Comparison of ENCODE assay signal across 23 mouse cellular contexts in the genomic region with DNA sequence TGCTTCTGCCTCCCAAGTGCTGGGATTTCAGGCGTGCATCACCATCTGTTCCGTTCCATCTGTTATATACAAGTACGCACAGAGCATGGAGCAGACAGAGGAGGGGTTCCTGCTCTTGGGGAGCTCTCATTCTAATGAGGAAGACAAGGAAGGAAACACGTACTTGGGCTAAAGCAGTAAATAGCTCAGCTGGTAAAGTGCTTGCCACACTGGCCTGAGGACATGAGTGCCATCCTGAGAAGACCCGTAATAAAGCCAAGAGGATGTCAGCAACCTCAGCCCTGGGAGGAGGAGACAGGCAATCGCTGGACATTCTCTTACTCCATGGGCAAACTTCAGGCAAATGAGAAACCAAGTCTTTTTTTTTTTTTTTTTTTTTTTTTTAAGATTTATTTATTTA. TPM values are rescaled to one million over a fixed set of nuclear protein-coding genes. Genes with fewer than 3 reads are reported as not detected.
DNase-seq lines count a peak whose midpoint lies in the region; ATAC-seq and TF ChIP-seq lines count a peak whose summit lies in the region.
"Had no signal": no experiment of that assay in that cellular context is flagged by ENCODE, and none has a peak within 500 bp of the region (broad histone marks: within the 10 kb centered on the region; RNA-seq: fewer than 3 reads in every experiment).

No protein-coding gene starts in this region.

- no peak overlapping the region for H3K27ac ChIP-seq in limb, embryonic 13.5 days
- no peak overlapping the region for H3K27ac ChIP-seq in limb, embryonic 10.5 days
- H3K27ac ChIP-seq in ES-E14 (ENCODE audit: insufficient read depth, low read depth, low read length, poor library complexity, severe bottlenecking): no peak overlapping the region
- peak overlapping the region; percentile 27; the same call in 1 of the 2 replicates for H3K27ac ChIP-seq in small intestine, adult 2 months (ENCODE audit: insufficient read depth, low read depth, low read length)
- H3K27ac ChIP-seq: limb, embryonic 15.5 days; neural tube, embryonic 12.5 days; stomach, embryonic 15.5 days had no signal

- H3K4me1 ChIP-seq in limb, embryonic 13.5 days: peaks cover 23% of the 10 kb centered on the region
- peaks cover 24% of the 10 kb centered on the region for H3K4me1 ChIP-seq in limb, embryonic 10.5 days
- H3K4me1 ChIP-seq in ES-E14 (ENCODE audit: control insufficient read depth in 2 of 2, insufficient read depth in 2 of 2, low read length in 2 of 2, poor library complexity in 1 of 2): peaks cover 0 to 8% of the 10 kb centered on the region in 2 experiments; a peak in 1 of 4 replicates
- peaks cover 8% of the 10 kb centered on the region; the same call in 1 of the 2 replicates for H3K4me1 ChIP-seq in small intestine, adult 2 months (ENCODE audit: control insufficient read depth, insufficient read depth, insufficient read length, low read length)

- H3K4me2 ChIP-seq in limb, embryonic 13.5 days (replicated peaks): no peak overlapping the region
- H3K4me2 ChIP-seq: heart, embryonic 12.5 days; limb, embryonic 15.5 days; neural tube, embryonic 12.5 days; stomach, embryonic 15.5 days had no signal

- in situ Hi-C loops in ES-E14 (cut with MboI; ENCODE audit: low sequenced_read_pairs in 2 of 2, unreplicated experiment in 2 of 2): no loop called here

- H3K9ac ChIP-seq in limb, embryonic 13.5 days: 0 out of 2 replicates have a peak overlapping the region, but pooled peaks have one; percentile 19
- H3K9ac ChIP-seq in ES-E14 (ENCODE audit: insufficient read depth, low read depth, low read length, poor library complexity, severe bottlenecking): peak overlapping the region; percentile 16; the same call in 1 of the 2 replicates
- H3K9ac ChIP-seq: heart, embryonic 12.5 days; limb, embryonic 15.5 days; neural tube, embryonic 12.5 days; stomach, embryonic 15.5 days had no signal

- ATAC-seq in limb, embryonic 13.5 days (ENCODE audit: low FRiP score, low read depth): no peak
- ATAC-seq: forebrain, embryonic 14.5 days; Patski had no signal

- no peaks in the 10 kb centered on the region for H3K27me3 ChIP-seq in limb, embryonic 13.5 days
- H3K27me3 ChIP-seq in limb, embryonic 10.5 days (ENCODE audit: low read depth, poor library complexity, severe bottlenecking): no peaks in the 10 kb centered on the region
- no peaks in the 10 kb centered on the region for H3K27me3 ChIP-seq in small intestine, adult 2 months (ENCODE audit: control insufficient read depth, insufficient read depth, low read length)
- H3K27me3 ChIP-seq: heart, embryonic 12.5 days; limb, embryonic 15.5 days; neural tube, embryonic 12.5 days; Patski; stomach, embryonic 15.5 days had no signal

- TF ChIP-seq CTCF in brain, embryonic 14.5 days (IDR thresholded peaks at IDR 0.05; ENCODE audit: borderline replicate concordance, extremely low read depth, insufficient read depth, insufficient read length): no peak
- no peak for TF ChIP-seq CTCF in small intestine, adult 2 months (IDR thresholded peaks at IDR 0.05; ENCODE audit: extremely low read depth, insufficient read length, insufficient replicate concordance, low read depth, low read length)

- H3K9me3 ChIP-seq in limb, embryonic 13.5 days: no peaks in the 10 kb centered on the region
- no peaks in the 10 kb centered on the region for H3K9me3 ChIP-seq in limb, embryonic 10.5 days (replicated peaks)
- no peaks in the 10 kb centered on the region for H3K9me3 ChIP-seq in ES-E14 (ENCODE audit: control insufficient read depth, insufficient read depth, low read depth, low read length)
- H3K9me3 ChIP-seq: heart, embryonic 12.5 days; limb, embryonic 15.5 days; neural tube, embryonic 12.5 days; stomach, embryonic 15.5 days had no signal

- H3K4me3 ChIP-seq in limb, embryonic 13.5 days: no peak overlapping the region
- no peak overlapping the region for H3K4me3 ChIP-seq in limb, embryonic 10.5 days
- no peak overlapping the region for H3K4me3 ChIP-seq in ES-E14 (ENCODE audit: insufficient read depth in 1 of 2, low read depth in 1 of 2, low read length in 2 of 2, poor library complexity in 1 of 2, severe bottlenecking in 1 of 2)
- no peak overlapping the region for H3K4me3 ChIP-seq in small intestine, adult 2 months (ENCODE audit: low read depth, low read length)
- H3K4me3 ChIP-seq: heart, embryonic 12.5 days; limb, embryonic 15.5 days; neural tube, embryonic 12.5 days; stomach, embryonic 15.5 days had no signal

- DNase-seq in limb, embryonic 10.5 days (ENCODE audit: low spot score): no peak
- DNase-seq in ES-E14 (ENCODE audit: low read depth, low spot score): no peak
- peak; percentile 19 for DNase-seq in brain, embryonic 14.5 days (ENCODE audit: low read depth)
- no peak for DNase-seq in adrenal gland, adult 8-10 months
- DNase-seq in lung, postnatal 10 days: no peak
- DNase-seq: adrenal gland, adult 2 months; cerebellum, adult 8-10 months; cerebellum, postnatal 36 days; heart, adult 18-20 months; heart, postnatal 10 days; lung, adult 2 months; midbrain, embryonic 14.5 days; retina, postnatal 1 day; thymus, postnatal 25 days had no signal

- H3K36me3 ChIP-seq in limb, embryonic 13.5 days: peaks cover 14% of the 10 kb centered on the region
- peaks cover 20% of the 10 kb centered on the region for H3K36me3 ChIP-seq in limb, embryonic 10.5 days
- H3K36me3 ChIP-seq in ES-E14 (ENCODE audit: control insufficient read depth, insufficient read depth, low read length, poor library complexity, severe bottlenecking): peaks cover 22% of the 10 kb centered on the region
- peaks cover 9% of the 10 kb centered on the region for H3K36me3 ChIP-seq in small intestine, adult 2 months (ENCODE audit: control insufficient read depth, insufficient read depth, low read length)

- WGBS in limb, embryonic 13.5 days: 73% methylated on average over 6 of the region's 6 CpGs
- WGBS in limb, embryonic 10.5 days: 79% methylated on average over 6 of the region's 6 CpGs
- 74% methylated on average over 6 of the region's 6 CpGs for WGBS in small intestine, adult 2 months

- TF ChIP-seq POLR2A in brain, embryonic 14.5 days (IDR thresholded peaks at IDR 0.05; ENCODE audit: borderline replicate concordance, extremely low read depth, insufficient read depth, insufficient read length, poor library complexity, severe bottlenecking): no peak
- TF ChIP-seq POLR2A in small intestine, adult 2 months (IDR thresholded peaks at IDR 0.05; ENCODE audit: low read depth, low read length): no peak

TF ChIP-seq in ES-E14, 5 proteins besides CTCF, POLR2A, EP300 and RAD21:
- TF ChIP-seq MAFK (IDR thresholded peaks at IDR 0.05; ENCODE audit: insufficient read depth, low read depth, low read length) (no peak), ZNF384 (IDR thresholded peaks at IDR 0.05; ENCODE audit: low read depth, low read length) (no peak), HCFC1 (IDR thresholded peaks at IDR 0.05; ENCODE audit: borderline replicate concordance, insufficient read depth, low read length) (no peak), ZC3H11A (IDR thresholded peaks at IDR 0.05; ENCODE audit: borderline replicate concordance, low read depth, low read length) (no peak), CHD2 (IDR thresholded peaks at IDR 0.05; ENCODE audit: low read depth, low read length) (no peak)
TF ChIP-seq in ES-E14: peak in this region for 0.

RNA-seq across cellular contexts. Expression of a gene that starts 2.8 kb away (rescaled TPM):
- 1.7 and 1.9 TPM in 2 replicates for polyA plus RNA-seq in limb, embryonic 13.5 days (2015; fragmentation: Nextera tagmentation; extraction: Ambion mirVana)
- 0.68 and 1.4 TPM in 2 replicates for polyA plus RNA-seq in limb, embryonic 10.5 days (2016; fragmentation: Nextera tagmentation; extraction: Ambion mirVana)
- total RNA-seq in ES-E14 (2012; rRNA removed): 0.69 and 1.1 TPM in 2 replicates
- polyA plus RNA-seq in brain, embryonic 14.5 days (2012; rRNA removed): 0.66 and 0.82 TPM in 2 replicates
- polyA plus RNA-seq in small intestine, adult 2 months (2012; rRNA removed): 0.70 and 0.98 TPM in 2 replicates
- 1 to 10 TPM; 2.6 to 5.1 (median 3.9) TPM for total RNA-seq in adrenal gland, adult 8-10 months (2022)
- total RNA-seq: megakaryocyte-erythroid progenitor cell, adult 5-6 weeks had no signal
- polyA plus RNA-seq: Patski had no signal

RNA-seq across cellular contexts. Expression of a gene that starts 23.3 kb away (rescaled TPM):
- polyA plus RNA-seq in limb, embryonic 13.5 days (2015; fragmentation: Nextera tagmentation; extraction: Ambion mirVana): 81.2 and 82.4 TPM in 2 replicates
- polyA plus RNA-seq in limb, embryonic 10.5 days (2016; fragmentation: Nextera tagmentation; extraction: Ambion mirVana): 89.2 and 90.1 TPM in 2 replicates
- 48.6 and 61.8 TPM in 2 replicates for total RNA-seq in ES-E14 (2012; rRNA removed)
- polyA plus RNA-seq in brain, embryonic 14.5 days (2012; rRNA removed): 22.2 and 30.5 TPM in 2 replicates
- polyA plus RNA-seq in small intestine, adult 2 months (2012; rRNA removed): 20.7 and 24.1 TPM in 2 replicates
- 10 to 100 TPM; 29.4 to 44.1 (median 41.8) TPM for total RNA-seq in adrenal gland, adult 8-10 months (2022)

RNA-seq across cellular contexts. Expression of a gene that starts 31.8 kb away (rescaled TPM):
- polyA plus RNA-seq in limb, embryonic 13.5 days (2015; fragmentation: Nextera tagmentation; extraction: Ambion mirVana): 50.6 and 55.6 TPM in 2 replicates
- polyA plus RNA-seq in limb, embryonic 10.5 days (2016; fragmentation: Nextera tagmentation; extraction: Ambion mirVana): 60.9 and 62.9 TPM in 2 replicates
- total RNA-seq in ES-E14 (2012; rRNA removed): 12.1 and 21.9 TPM in 2 replicates
- 24.5 and 25.8 TPM in 2 replicates for polyA plus RNA-seq in brain, embryonic 14.5 days (2012; rRNA removed)
- polyA plus RNA-seq in small intestine, adult 2 months (2012; rRNA removed): 1.3 and 4.5 TPM in 2 replicates
- total RNA-seq in adrenal gland, adult 8-10 months (2022): 10 to 100 TPM; 25.6 to 33.0 (median 29.5) TPM

RNA-seq across cellular contexts. Expression of a gene that starts 44.6 kb away (rescaled TPM):
- polyA plus RNA-seq in limb, embryonic 13.5 days (2015; fragmentation: Nextera tagmentation; extraction: Ambion mirVana): 42.1 and 45.3 TPM in 2 replicates
- 48.2 and 49.0 TPM in 2 replicates for polyA plus RNA-seq in limb, embryonic 10.5 days (2016; fragmentation: Nextera tagmentation; extraction: Ambion mirVana)
- 20.7 and 22.3 TPM in 2 replicates for total RNA-seq in ES-E14 (2012; rRNA removed)
- 36.4 and 43.8 TPM in 2 replicates for polyA plus RNA-seq in brain, embryonic 14.5 days (2012; rRNA removed)
- polyA plus RNA-seq in small intestine, adult 2 months (2012; rRNA removed): 6.8 and 13.5 TPM in 2 replicates
- 10 to 100 TPM; 16.3 to 24.8 (median 19.3) TPM for total RNA-seq in adrenal gland, adult 8-10 months (2022)

RNA-seq across cellular contexts. Expression of a gene that starts 47.4 kb away (rescaled TPM):
- 81.5 and 83.0 TPM in 2 replicates for polyA plus RNA-seq in limb, embryonic 13.5 days (2015; fragmentation: Nextera tagmentation; extraction: Ambion mirVana)
- 162 and 192 TPM in 2 replicates for polyA plus RNA-seq in limb, embryonic 10.5 days (2016; fragmentation: Nextera tagmentation; extraction: Ambion mirVana)
- 107 and 117 TPM in 2 replicates for total RNA-seq in ES-E14 (2012; rRNA removed)
- 19.3 and 21.2 TPM in 2 replicates for polyA plus RNA-seq in brain, embryonic 14.5 days (2012; rRNA removed)
- polyA plus RNA-seq in small intestine, adult 2 months (2012; rRNA removed): 5.2 and 9.6 TPM in 2 replicates
- 10 to 100 TPM; 12.7 to 18.0 (median 15.7) TPM for total RNA-seq in adrenal gland, adult 8-10 months (2022)
